Mouse (Mus musculus) sigmoid colon, adult 10 weeks (tissue): ENCODE measurements around the gene Heyl. TPM values are rescaled to one million over a fixed set of nuclear protein-coding genes. Genes with fewer than 3 reads are reported as not detected.

ENCODE experiments used
- polyA plus RNA-seq: library from polyadenylated mRNA; stranded (reverse); fragments of 350-450 nt; fragmentation: Illumina TruSeq; extraction: RNeasy Lipid Tissue Mini Kit (QIAGEN cat#74804); gene quantifications from one replicate; pipeline ENCODE4 v1.2.3, GENCODE M21; 2014; ENCODE audit warnings: low read depth, low replicate concordance

Gene Heyl
- polyA plus RNA-seq, result 1.1 TPM

GRCm38 (mm10) chr4:123233492-123234084 is at the start of gene Heyl:
TSS of gene Heyl (plus strand) at chr4:123233556.

DNA sequence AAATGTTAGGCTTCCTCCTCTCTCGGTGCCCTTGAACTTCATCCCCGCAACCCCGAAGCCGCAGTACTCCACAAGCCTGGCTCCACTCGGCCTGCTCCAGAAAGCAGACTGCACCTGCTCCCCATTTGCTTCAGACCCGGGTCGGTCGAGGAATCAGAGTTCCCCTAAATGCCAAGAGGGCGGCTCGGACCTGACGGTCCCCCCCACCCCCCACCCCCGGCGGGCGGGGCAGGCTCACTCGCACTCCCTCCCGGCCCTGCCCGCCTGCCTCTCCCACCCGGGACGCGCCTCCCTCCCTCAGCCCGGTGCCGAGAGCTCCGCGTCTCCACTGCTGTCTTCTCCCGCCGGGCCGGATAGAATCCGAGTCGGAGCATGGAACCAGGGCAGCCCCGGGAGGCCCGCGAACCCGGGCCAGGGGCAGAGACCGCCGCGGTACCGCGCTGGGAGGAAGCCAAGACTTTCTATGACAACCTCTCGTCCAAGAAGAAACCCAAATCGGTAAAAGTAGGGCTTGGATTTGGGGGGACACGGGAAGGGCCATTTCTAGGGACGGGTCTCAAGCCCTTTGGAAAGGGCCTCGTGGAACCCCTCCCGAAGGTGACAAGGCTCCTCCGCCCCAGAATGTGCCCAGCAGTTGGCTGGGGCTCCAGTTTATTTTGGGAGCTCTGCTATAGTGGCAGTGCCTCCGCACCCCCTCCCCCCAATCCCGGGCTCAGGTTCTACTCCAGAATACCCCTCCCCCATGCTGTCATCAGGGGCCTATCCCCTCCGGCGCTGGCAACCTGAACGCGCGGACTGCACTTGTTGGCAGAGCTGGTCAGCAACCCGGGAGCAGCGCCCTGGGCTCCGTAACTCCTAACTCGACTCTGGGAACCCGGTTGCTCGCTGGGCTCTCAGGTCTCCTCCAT is 31.9 kb upstream of the Heyl start, which contains the start of gene Nt5c1a:
Gene Nt5c1a (plus strand): TSS at position 319 of the 908 bp plus-strand sequence.

DNA sequence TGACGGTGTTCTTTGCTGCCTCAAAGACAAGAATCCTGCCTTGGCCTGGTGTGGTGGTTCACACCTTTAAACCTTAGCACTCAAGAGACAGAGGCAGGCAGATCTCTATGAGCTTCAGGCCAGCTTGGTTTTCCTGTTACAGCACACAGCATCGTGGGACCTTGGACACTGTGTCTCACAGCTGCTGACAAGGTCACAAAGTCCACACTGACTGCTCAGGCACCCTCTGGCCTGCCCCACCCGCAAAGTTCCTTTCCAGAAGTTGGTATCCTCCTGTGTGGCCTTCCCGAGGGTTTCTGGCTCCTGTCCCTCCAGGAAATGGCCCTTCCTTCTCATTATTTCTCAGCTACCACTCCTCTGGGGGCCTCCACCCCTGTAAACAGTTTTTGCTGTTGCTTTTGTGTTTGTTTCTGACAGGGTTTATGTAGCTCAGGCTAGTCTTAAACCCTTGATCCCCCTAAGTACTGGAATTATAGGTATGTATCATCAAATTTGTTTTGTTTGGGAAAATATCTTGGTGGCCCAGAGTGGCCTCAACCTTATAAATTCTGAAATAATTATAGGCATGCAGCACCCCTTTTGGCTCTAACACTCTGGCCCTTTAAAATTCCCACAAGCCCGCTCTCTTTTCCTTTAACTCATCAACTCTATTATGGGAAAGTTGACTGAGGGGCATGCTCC is 28.5 kb downstream of the Heyl start, which contains the start of gene Pabpc4:
Gene Pabpc4 (plus strand): TSS at position 631 of the 681 bp plus-strand sequence.

Other genes with a start within 250 kb of the Heyl start
- gene Mycl, start 237.9 kb upstream of the Heyl start, polyA plus RNA-seq, result 3.4 TPM
- gene Trit1, start 217.0 kb upstream of the Heyl start, polyA plus RNA-seq, result 14.5 TPM
- gene Bmp8b, start 128.4 kb upstream of the Heyl start, polyA plus RNA-seq, result 4.5 TPM
- not detected for gene Oxct2b, start 117.3 kb upstream of the Heyl start, polyA plus RNA-seq
- 17.3 TPM for gene Ppie, start 93.6 kb upstream of the Heyl start, polyA plus RNA-seq
- 1.1 TPM for gene Hpcal4, start 50.3 kb upstream of the Heyl start, polyA plus RNA-seq
- not detected for gene Nt5c1a, start 32.1 kb upstream of the Heyl start, polyA plus RNA-seq
- gene Pabpc4, start 28.8 kb downstream of the Heyl start, polyA plus RNA-seq, result 38.2 TPM
- gene Oxct2a, start 90.1 kb downstream of the Heyl start, polyA plus RNA-seq, result not detected
- gene Bmp8a, start 109.7 kb downstream of the Heyl start, polyA plus RNA-seq, result 3.4 TPM